Mouse (Mus musculus): ENCODE measurements around the gene Mthfd1l. TPM values are rescaled to one million over a fixed set of nuclear protein-coding genes. Genes with fewer than 3 reads are reported as not detected.

Mthfd1l gene
- total RNA-seq, 2 experiments from 2014 or later, result 6.6 to 8.0 TPM

DNA sequence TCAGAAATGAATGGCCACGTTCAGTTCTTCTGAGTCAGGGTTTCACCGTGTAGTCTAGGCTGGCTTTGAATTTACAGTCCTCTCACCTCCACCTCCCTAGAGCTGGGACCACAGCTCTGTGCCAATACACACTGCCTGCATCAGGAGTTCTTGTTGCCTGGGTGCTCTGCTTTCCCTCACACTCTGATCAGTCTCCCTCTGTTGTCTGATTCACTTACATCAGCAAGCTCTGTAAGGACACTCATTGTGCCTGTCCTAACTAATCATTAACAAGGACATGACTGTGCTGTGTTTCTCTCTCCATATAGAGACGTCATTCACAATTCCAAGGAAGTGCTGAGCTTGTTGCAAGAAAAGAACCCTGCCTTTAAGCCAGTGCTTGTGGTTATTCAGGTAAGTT, 5.4 kb downstream of the Mthfd1l start:
- no peak for DNase-seq

DNA sequence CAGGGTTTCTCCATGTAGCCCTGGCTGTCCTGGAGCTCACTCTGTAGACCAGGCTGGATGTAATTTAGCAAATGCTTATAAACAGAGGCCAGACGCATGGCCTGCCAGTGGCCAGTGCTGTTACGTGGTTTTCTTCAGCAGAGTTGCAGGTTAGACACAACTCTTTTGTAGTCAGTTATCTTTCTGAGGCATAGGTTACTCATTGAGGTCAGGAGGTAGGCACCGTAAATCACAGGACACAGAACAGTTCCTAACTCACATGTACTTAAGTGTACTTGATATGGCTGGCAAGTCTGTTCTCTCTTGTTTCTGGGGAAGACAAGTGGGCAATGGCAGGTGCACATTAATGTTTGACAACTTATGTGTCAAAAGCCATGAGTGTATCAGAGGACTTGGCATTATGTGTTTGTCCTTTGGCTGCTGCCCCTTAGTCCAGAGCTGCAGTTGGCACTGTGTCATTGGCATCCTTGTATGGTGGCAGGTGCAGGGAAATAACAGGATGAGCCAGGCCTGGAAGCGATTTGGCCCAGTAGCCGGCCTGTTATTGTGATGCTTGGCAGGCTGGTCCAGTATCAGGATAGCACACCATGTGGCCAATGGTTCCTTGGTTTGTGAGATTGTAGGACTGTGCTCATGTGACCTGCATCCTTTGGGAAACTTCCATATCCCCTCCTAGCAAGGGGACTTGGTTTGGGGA, 6.0 kb downstream of the Mthfd1l start:
- peak; percentile 42 for DNase-seq

DNA sequence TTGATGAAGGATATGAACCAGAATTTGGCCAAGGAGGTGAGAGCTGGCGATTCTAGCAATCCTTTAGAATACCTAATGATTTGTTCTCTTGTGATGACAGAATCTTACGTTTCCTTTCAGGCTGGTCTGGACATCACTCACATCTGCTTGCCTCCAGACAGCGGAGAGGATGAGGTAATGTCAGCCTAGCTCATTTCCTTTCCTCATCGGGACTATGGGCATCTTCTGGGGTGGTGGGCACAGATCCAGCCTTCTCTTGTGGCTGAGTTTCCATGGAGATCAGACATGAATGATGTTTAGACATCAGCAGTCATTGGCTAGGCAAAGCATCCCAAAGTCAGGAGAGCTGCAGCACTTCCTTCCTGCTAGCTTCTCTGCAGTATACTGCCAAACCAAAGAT, 7.3 kb downstream of the Mthfd1l start:
- no peak for DNase-seq

DNA sequence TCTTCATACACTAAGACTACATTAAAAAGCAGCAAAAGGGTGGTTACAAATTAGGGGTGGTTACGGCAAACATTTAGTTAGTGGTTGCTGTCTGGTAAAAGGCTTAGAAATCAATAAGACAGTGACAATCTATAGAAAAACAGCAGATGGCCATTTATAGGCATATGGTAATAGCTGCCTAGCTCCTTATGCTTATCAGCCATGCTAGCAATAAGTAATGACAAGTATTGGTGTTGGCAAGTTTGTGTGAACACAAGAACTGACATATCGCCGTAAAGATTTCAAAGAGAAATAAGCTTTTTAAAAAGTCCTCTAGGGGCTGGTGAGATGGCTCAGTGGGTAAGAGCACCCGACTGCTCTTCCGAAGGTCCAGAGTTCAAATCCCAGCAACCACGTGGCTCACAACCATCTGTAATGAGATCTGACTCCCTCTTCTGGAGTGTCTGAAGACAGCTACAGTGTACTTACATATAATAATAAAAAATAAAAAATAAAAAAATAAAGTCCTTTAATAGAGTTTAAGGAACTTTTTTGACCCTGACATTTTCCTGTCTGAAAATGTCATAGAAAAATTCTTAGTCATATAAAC, 17.5 kb downstream of the Mthfd1l start:
- DNase-seq, result no peak

- no peak for DNase-seq
Observed at GRCm38 (mm10) chr10:3993365-3994102, 20.6 kb downstream of the Mthfd1l start.

- peak; percentile 16 for DNase-seq
Observed at GRCm38 (mm10) chr10:3995277-3995676, 22.4 kb downstream of the Mthfd1l start.

GRCm38 (mm10) chr10:3996170-3996876, 23.4 kb downstream of the Mthfd1l start:
- DNase-seq, result peak; percentile 76

DNA sequence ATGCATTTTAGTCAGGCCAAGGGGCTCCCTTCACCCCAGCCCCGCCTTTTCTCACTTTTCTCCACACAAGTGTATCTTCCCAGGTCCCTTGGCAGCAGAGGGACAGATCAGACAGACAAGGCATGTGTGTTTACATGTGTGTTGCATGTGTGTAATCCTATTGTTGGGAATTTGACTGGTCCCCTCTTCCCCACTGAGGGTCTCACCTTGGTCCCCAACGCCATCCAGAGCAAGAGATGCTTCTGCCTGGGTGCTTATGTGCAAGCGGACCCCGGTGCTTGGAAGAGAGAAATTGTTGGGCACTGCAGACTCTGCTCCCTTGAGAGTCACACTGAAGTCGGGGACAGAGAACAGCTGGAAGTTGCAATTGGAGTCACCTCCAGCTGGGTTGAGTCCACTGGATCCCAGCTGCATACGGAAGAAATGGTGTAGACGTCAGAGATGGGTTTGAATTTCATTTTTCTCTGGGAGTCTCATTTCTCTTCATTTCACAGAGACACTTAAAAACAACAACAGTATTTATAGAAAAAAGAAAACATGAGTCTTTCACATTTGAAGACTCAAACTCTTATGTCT, 25.0 kb downstream of the Mthfd1l start:
- DNase-seq, result peak; percentile 37

- DNase-seq, result no peak
Observed at GRCm38 (mm10) chr10:4002711-4003110, 29.8 kb downstream of the Mthfd1l start.

DNA sequence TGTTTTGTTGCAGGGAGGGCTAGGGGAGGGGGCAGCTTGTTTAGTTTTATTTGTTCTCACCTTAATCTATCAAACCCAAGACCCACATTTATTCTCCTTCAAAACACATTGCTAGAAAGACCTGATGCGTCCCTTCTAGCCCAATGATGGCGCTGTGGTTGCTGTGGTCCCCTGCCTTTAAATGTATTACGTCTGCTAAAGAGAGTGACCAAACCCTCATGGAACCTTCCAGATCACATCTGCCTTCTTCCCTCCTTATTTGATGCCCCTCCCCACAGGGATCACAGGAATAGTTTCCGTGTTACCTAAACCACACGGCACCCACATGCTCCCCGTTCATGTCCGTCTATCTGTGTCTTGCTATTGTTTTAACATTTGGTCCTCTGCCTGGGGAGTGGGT, 32.3 kb downstream of the Mthfd1l start:
- no peak for DNase-seq

- DNase-seq, result peak; percentile 51
Observed at GRCm38 (mm10) chr10:4006296-4007015, 33.5 kb downstream of the Mthfd1l start.

DNA sequence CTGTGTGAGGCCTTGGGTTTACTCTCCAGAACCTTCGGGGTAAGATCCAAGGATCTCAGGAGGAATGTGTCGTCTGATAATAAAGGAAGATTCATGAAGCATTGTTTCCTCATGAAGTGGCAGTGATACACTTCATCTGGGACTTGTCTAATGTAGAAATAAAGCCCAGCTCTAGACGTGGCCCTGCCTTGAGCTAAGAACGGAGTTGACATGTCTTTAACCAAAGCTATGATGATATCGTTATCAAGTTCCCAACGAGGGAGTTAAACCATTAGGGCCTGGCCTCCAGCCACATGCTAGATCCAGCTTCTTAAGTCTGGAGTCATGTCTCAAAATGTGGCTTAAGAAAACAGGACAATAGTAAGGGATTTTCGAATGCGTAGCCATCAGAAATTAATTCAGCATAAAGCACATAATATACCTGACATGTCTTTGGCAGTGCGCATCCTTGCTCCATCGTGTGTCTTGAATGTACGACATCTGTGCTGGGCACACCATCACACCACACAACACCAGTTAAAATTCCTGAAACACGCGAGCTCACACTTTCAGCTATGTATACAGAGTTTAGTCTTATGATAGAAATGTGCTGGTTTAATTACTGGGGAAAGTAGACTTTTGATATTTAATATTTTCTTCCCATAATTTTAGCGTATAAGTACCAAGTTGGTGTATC, 49.8 kb downstream of the Mthfd1l start:
- DNase-seq, result peak; percentile 34

- DNase-seq, result peak; percentile 43
Observed at GRCm38 (mm10) chr10:4026616-4027015, 53.7 kb downstream of the Mthfd1l start.

- DNase-seq, result no peak
Observed at GRCm38 (mm10) chr10:4027466-4027865, 54.5 kb downstream of the Mthfd1l start.

DNA sequence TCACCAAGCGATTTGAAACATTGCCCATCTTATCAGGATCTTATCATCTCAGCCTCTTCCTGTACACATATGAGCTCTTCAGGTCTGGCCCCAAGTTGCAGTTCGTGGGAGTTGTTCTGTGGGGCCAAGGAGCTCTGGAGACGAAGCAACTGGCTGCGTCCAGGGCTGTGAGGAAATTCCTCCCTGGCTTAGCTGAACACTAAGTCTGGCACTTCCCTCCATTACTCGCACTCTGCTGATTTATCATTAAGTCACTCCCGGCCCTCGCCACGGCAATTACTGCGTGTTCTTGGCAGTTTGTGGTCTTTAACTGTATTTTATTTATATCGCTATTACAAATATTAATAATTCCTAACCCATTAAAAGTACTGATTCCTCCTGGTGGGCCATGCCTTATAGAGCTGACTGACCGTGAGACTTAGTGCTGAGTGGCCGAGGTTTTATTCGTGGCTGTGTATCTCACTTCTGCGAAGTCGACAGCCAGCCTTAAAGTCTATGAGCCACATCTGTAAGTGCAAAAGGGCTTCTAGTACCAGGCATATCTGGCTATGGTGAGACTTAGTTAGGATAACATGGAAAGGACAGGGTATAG, 56.0 kb downstream of the Mthfd1l start:
- peak; percentile 46 for DNase-seq

DNA sequence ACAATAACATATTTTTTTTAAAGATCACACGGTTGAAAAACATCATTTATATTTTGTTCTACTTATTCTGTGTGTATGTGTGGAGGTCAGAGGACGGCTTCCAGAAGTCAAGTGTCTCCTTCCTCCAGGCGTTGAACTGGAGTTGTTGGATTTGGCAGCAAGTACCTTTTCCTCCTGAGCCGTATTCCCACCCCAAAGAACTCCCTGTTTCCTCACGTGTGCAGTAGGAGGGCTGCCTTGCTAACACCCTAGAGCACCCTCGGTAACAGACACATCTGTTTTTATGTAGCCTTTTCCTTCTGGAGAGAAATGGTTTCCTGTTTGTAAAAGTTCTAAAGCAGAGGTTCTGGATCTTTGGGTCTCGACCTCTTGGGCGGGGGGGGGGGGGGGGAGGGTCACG, 60.8 kb downstream of the Mthfd1l start:
- no peak for DNase-seq

DNA sequence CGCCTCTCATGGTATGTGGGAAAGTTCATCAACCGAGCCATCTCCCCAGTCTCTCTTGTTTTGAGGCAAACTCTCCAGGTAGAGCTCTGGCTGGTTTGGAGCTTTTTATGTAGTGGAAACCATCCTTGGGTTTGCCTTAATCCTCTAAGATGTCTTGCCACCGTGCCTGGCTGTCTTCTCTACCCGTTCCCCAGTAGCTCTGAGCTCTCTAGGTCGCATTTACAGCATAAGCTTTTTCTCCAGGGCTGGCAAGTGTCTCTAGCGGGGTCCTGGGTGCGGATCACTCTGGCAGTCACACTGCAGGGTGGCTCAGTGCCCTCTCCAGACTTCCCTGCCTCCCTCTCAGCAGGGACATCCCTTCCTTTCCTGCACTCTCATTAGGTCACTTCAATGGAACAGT, 63.6 kb downstream of the Mthfd1l start:
- no peak for DNase-seq

DNA sequence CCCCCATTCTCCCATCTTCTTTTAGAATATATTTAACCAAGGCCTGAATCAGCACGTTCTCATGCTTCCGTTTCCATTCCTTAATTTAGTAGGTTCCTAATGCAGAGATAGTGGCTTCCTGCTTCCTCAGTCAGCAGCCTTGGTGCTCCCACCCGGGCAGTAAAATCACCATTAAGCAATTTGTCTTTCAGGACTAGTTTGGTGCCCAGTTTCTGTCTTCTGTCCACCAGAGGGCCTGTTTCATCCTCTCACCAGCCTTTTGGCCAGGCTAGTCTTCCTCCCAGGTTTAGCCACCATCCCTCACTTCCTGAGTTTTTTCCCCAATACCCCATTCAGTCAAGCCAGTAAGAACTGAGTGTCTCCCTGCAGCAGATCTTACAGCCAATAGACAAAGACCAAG, 64.1 kb downstream of the Mthfd1l start:
- DNase-seq, result peak; percentile 23

GRCm38 (mm10) chr10:4038576-4038975, 65.7 kb downstream of the Mthfd1l start:
- DNase-seq, result no peak

DNA sequence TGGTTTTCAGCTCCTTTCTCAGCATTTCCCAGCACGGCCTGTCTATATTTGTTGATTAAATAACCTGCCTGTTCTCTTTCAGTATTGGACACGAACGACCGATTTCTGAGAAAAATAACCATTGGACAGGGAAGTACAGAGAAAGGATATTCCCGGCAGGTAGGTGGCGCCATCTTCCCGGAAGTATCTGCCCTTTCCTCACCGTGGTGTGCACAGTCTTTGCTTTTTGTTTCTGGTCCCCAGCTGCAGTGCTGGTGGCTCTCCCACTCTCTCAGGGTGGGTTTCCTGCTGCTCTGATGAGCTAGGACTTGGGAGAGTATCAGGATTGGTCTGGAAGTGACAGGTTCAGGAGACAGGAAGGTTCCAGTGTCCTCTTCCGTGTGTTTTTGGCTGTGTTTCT, 68.8 kb downstream of the Mthfd1l start:
- peak; percentile 69 for DNase-seq

- no peak for DNase-seq
Observed at GRCm38 (mm10) chr10:4044421-4044820, 71.5 kb downstream of the Mthfd1l start.

Measured in heart, postnatal 4 days (tissue).